Mouse (Mus musculus) kidney, embryonic 16.5 days (tissue): ENCODE measurements around the gene Vim. TPM values are rescaled to one million over a fixed set of nuclear protein-coding genes. Genes with fewer than 3 reads are reported as not detected.

Experiments
- ATAC-seq: fragments of 200-750 bp; cut with Nextera tagmentation; 2 replicates; pipeline ENCODE4 v1.8.0; 2017; ENCODE audit warnings: moderate TSS enrichment; ENCODE audit not compliant: low FRiP score, low TSS enrichment
- H3K27ac ChIP-seq: fragments of 300-500 bp; sonication (generic); 2 replicates; pipeline ENCODE4 v1.5.1; 2014; ENCODE audit warnings: low read length
- H3K27me3 ChIP-seq: fragments of 300-500 bp; sonication (generic); 2 replicates; pipeline ENCODE4 v1.6.1; 2014; ENCODE audit warnings: low read length, control low read depth, mixed read lengths; ENCODE audit not compliant: insufficient read depth
- H3K36me3 ChIP-seq: fragments of 300-500 bp; sonication (generic); 2 replicates; pipeline ENCODE4 v1.6.1; 2014; ENCODE audit warnings: low read length, control low read depth, mixed read lengths; ENCODE audit not compliant: insufficient read depth
- H3K4me1 ChIP-seq: fragments of 300-500 bp; sonication (generic); 2 replicates; pipeline ENCODE4 v1.6.1; 2014; ENCODE audit warnings: low read length, control low read depth, mixed read lengths; ENCODE audit not compliant: insufficient read depth
- H3K4me2 ChIP-seq: fragments of 300-500 bp; sonication (generic); replicated peaks from 2 replicates; pipeline ENCODE4 v1.6.1; 2014; ENCODE audit warnings: low read depth, low read length
- H3K4me3 ChIP-seq: fragments of 300-500 bp; sonication (generic); 2 replicates; pipeline ENCODE4 v1.5.1; 2014; ENCODE audit warnings: mild to moderate bottlenecking, low read length
- H3K9ac ChIP-seq: fragments of 300-500 bp; sonication (generic); replicated peaks from 2 replicates; pipeline ENCODE4 v1.6.1; 2014; ENCODE audit warnings: low read length
- H3K9me3 ChIP-seq: fragments of 300-500 bp; sonication (generic); 2 replicates; pipeline ENCODE4 v1.6.1; 2016; ENCODE audit warnings: low read length, control low read depth
- WGBS: fragments of 180-500 bp; shearing (Covaris S2); extraction: QIAGEN DNeasy Blood & Tissue Kit; methylation state at CpG from one replicate; pipeline ENCODE4 v1.1.7; 2014; 5-methylcytosine and 5-hydroxymethylcytosine counted together
- polyA plus RNA-seq: library from polyadenylated mRNA; unstranded; fragments of >200 nt; fragmentation: Nextera tagmentation; extraction: Ambion mirVana; gene quantifications from 2 replicates; pipeline ENCODE4 v1.2.1, GENCODE M21; 2015

Vim gene
- polyA plus RNA-seq = 489 and 497 TPM in 2 replicates

DNA sequence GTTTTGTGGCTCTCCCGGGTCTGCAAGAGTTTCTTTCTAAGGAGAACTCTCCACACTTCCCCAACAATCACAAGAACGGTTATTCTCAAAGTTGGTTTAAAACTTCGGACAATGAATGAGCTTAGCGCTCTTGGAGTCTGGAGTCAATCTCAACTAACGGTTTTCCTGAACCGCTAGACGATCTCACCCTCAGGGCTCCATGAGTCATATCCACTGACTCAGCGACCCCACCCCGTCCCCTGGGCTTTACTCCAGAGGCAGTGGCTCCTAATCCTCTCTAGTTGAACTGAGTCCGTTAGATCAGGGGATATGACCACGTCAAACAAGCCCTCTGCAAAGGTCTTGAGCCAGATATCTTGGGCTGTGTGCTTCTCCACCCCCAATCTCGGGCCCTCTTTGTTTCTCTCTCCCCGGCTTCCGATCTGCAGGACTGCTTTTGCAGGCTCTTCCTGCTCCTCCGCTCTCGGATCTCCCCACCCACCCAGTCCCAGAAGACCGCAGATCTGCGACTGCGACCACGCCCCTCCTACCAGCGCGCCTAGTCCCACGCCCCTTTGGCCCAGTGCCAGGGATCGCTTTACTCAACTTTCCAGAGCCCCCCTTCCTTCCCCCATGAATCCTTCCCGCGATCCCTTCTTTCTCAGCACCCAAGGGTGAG is at the start of gene Vim:
Gene Vim, plus strand, starts transcription at position 520 of the 658 bp plus-strand sequence.
- peak; percentile 95 for ATAC-seq

DNA sequence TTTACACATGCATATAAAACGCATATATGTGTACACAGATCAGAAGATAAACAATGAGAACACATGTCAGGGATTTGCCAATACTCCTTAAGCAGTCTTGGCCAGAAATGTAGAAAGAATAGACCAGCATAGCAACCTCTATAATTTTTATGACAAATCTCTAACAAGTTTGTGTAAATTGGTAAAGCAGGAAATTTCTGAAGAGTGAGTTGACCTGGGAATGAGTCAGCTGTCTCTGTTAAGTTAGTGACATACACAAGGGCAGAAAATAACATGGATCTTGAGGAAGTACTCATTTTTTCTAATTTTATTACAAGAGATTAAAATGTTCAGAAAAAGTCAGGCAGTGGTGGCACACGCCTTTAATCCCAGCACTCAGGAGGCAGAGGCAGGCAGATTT is 47.5 kb upstream of the Vim start:
- no peak overlapping the region for H3K27ac ChIP-seq
- no peaks in the 10 kb centered on the region for H3K4me1 ChIP-seq
- no peaks in the 10 kb centered on the region for H3K9me3 ChIP-seq
- WGBS = 85% methylated on average over 2 of the region's 2 CpGs
- H3K4me2 ChIP-seq = no peak overlapping the region
- H3K27me3 ChIP-seq = no peaks in the 10 kb centered on the region
- no peak overlapping the region for H3K9ac ChIP-seq
- no peak for ATAC-seq
- no peak overlapping the region for H3K4me3 ChIP-seq
- no peaks in the 10 kb centered on the region for H3K36me3 ChIP-seq

More for the DNA sequence above, at the start of gene Vim:
- H3K9me3 ChIP-seq = no peaks in the 10 kb centered on the region
- H3K4me3 ChIP-seq = peak within 1 kb of the TSS; percentile 77
- H3K4me1 ChIP-seq = peaks cover 20% of the 10 kb centered on the region
- H3K9ac ChIP-seq = peak within 1 kb of the TSS; percentile 85
- peak within 1 kb of the TSS; percentile 63 for H3K4me2 ChIP-seq
- 0 out of 2 replicates have a peak, but pooled peaks cover 3% of the 10 kb centered on the region for H3K27me3 ChIP-seq
- WGBS = under 1% methylated on average over 26 of the region's 26 CpGs
- peaks cover 11% of the 10 kb centered on the region for H3K36me3 ChIP-seq
- H3K27ac ChIP-seq = peak within 1 kb of the TSS; percentile 98

DNA sequence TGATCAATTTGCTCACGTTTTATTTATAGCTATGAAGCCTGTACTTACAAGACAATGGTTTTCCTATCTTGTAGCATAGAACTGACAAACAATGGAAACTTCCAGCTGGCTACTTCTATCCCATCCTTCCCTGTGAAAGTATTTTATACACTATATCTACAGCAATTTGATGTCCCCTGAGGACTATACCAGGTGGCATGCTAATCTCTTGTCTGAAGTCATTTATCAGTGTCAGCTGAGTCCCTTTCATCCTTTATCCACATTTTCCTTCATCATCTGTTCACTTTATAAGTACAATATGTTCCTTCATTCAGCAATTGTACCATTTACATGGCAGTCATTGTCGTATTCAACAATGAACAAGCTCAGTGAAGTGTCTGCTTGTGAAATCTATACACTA is 46.6 kb upstream of the Vim start:
- no peak for ATAC-seq
- no peaks in the 10 kb centered on the region for H3K9me3 ChIP-seq
- no peak overlapping the region for H3K4me3 ChIP-seq
- no peak overlapping the region for H3K27ac ChIP-seq
- H3K4me2 ChIP-seq = no peak overlapping the region
- H3K4me1 ChIP-seq = no peaks in the 10 kb centered on the region
- WGBS = 71% methylated on average over 2 of the region's 2 CpGs
- H3K36me3 ChIP-seq = no peaks in the 10 kb centered on the region
- no peaks in the 10 kb centered on the region for H3K27me3 ChIP-seq
- no peak overlapping the region for H3K9ac ChIP-seq

DNA sequence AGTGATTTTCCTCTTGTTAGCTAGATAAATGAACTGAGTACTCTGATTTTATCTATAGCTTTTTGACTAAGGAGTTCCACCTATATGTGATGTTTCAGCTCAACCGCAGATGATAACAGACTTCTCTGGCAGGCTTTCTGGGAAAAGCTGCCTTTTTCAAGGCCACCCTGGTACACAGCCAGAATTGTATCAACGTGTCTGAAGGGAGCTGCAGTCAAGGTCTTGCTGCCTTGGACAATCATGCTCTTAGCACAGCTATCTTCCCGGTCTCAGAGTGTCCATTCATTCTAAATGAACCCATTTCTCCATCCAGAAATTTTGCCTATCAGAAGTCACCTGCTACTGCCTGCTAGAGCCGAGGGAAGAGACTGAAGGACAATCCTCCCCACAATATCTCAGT is 46.2 kb upstream of the Vim start:
- Histone ChIP-seq H3K9ac (no peak overlapping the region), H3K36me3 (no peaks in the 10 kb centered on the region), H3K27ac (no peak overlapping the region), H3K9me3 (no peaks in the 10 kb centered on the region), H3K4me2 (no peak overlapping the region), H3K27me3 (no peaks in the 10 kb centered on the region), H3K4me1 (no peaks in the 10 kb centered on the region), H3K4me3 (no peak overlapping the region)
- WGBS = 75% methylated on average over 4 of the region's 4 CpGs
- no peak for ATAC-seq

DNA sequence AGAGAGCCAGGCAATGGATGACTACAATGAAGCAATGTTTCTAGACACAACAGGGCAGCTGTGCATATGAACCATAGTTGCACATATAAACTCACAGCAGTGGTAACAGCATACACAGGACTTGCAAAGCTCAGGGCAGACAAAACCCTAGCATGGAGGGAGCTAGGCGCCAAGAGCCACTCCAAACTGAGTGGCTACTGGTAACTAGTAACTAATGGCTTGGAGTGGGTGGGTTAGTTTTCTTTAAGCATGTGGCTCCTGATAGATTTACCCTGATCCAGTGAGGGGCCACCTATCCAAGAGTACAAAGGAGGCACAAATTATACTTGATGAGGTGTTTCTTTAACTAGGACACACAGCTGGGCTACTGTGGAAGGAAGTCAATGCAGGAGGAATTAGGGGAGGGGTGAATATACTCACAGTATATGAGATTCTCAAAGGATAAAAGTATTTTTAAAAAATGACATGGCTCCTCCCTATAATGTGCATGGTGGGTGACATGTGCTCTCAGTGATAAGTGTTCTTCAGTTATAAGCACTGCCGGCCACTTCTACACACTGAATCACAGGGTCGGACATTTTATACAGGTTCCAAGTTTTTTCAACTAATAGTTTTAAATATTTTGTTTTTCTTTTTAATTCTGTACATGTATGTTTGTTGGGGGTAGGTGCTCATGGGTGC is 44.3 kb upstream of the Vim start:
- Histone ChIP-seq H3K9ac (no peak overlapping the region), H3K4me3 (no peak overlapping the region), H3K27ac (no peak overlapping the region), H3K36me3 (no peaks in the 10 kb centered on the region), H3K9me3 (no peaks in the 10 kb centered on the region), H3K27me3 (no peaks in the 10 kb centered on the region), H3K4me2 (no peak overlapping the region), H3K4me1 (no peaks in the 10 kb centered on the region)
- no peak for ATAC-seq
- WGBS = 90% methylated on average over 3 of the region's 3 CpGs

DNA sequence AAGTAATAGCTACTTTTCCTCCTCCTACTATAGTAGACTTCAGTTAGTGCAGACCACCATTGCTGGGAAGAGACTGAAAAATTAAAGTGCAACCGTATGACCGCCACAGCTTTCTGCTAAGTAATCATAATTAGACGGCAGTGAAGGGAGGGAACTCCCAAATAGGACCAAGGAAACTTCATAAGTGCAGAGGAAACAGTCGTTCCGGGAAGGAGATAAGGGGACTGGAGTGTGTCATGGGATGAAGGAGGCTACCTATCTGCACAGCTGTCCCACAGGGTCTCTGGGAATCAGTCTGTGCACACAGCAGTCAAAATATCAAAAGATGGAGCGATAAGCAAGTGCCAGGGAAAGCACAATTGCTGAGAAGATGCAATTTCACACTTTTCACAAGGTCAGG is 43.1 kb upstream of the Vim start:
- Histone ChIP-seq H3K9ac (no peak overlapping the region), H3K9me3 (no peaks in the 10 kb centered on the region), H3K4me1 (0 out of 2 replicates have a peak, but pooled peaks cover 3% of the 10 kb centered on the region), H3K27me3 (no peaks in the 10 kb centered on the region), H3K36me3 (no peaks in the 10 kb centered on the region), H3K4me2 (no peak overlapping the region), H3K4me3 (no peak overlapping the region), H3K27ac (no peak overlapping the region)
- ATAC-seq = no peak
- 89% methylated on average over 6 of the region's 6 CpGs for WGBS

DNA sequence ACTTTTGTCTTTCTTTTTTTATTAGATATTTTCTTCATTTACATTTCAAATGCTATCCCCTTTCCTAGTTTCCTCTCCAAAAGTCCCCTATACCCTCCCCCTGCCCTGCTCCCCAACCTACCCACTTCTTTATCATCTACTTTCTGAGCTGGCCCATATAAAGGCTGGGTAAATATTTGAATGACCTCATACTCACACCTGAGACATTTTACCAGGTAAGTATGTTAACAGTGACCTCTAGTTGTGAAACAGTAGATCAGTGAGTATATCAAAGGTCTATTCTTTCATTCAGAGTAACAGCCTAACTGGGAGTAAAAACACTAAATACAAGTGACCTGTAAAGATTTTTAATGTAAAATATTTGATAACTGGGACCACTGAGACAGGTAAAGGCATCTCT is 37.0 kb upstream of the Vim start:
- H3K27ac ChIP-seq = no peak overlapping the region
- no peaks in the 10 kb centered on the region for H3K36me3 ChIP-seq
- no peak for ATAC-seq
- no peaks in the 10 kb centered on the region for H3K9me3 ChIP-seq
- no peak overlapping the region for H3K9ac ChIP-seq
- H3K4me2 ChIP-seq = no peak overlapping the region
- H3K27me3 ChIP-seq = no peaks in the 10 kb centered on the region
- H3K4me3 ChIP-seq = no peak overlapping the region
- H3K4me1 ChIP-seq = 0 out of 2 replicates have a peak, but pooled peaks cover 3% of the 10 kb centered on the region

DNA sequence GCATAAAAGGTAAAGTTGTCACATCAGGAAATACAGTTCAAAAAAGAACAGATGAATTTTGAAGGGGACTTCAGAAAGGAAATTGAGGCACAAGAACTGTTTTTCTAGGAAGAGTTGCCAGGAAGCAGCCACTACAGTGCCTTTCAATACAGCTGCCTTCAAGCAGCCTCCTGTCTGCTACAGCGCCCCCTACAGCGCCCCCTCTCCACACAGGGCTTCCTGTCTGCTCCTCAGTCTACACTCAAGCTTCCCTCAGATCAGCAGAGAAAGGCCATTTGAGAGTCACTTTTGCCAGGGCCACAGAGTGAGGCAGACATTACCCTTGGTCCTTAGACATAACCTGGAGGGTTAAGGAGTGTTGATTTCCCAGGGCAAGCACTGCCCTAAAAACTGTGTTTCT is 36.0 kb upstream of the Vim start:
- 23% methylated on average over 2 of the region's 2 CpGs for WGBS

GRCm38 (mm10) chr2:13538258-13538657 is 35.5 kb upstream of the Vim start:
- Histone ChIP-seq H3K27ac (no peak overlapping the region), H3K4me2 (no peak overlapping the region), H3K4me1 (peaks cover 5% of the 10 kb centered on the region; the same call in 1 of the 2 replicates), H3K36me3 (no peaks in the 10 kb centered on the region), H3K9me3 (no peaks in the 10 kb centered on the region), H3K27me3 (no peaks in the 10 kb centered on the region), H3K9ac (no peak overlapping the region), H3K4me3 (no peak overlapping the region)
- WGBS = 82% methylated on average over 2 of the region's 2 CpGs
- no peak for ATAC-seq

More for the DNA sequence above, 36.0 kb upstream of the Vim start:
- no peak overlapping the region for H3K4me2 ChIP-seq
- H3K4me1 ChIP-seq = 0 out of 2 replicates have a peak, but pooled peaks cover 3% of the 10 kb centered on the region
- no peak for ATAC-seq
- H3K36me3 ChIP-seq = no peaks in the 10 kb centered on the region
- H3K9me3 ChIP-seq = no peaks in the 10 kb centered on the region
- H3K9ac ChIP-seq = no peak overlapping the region
- H3K27ac ChIP-seq = no peak overlapping the region
- no peaks in the 10 kb centered on the region for H3K27me3 ChIP-seq
- no peak overlapping the region for H3K4me3 ChIP-seq

DNA sequence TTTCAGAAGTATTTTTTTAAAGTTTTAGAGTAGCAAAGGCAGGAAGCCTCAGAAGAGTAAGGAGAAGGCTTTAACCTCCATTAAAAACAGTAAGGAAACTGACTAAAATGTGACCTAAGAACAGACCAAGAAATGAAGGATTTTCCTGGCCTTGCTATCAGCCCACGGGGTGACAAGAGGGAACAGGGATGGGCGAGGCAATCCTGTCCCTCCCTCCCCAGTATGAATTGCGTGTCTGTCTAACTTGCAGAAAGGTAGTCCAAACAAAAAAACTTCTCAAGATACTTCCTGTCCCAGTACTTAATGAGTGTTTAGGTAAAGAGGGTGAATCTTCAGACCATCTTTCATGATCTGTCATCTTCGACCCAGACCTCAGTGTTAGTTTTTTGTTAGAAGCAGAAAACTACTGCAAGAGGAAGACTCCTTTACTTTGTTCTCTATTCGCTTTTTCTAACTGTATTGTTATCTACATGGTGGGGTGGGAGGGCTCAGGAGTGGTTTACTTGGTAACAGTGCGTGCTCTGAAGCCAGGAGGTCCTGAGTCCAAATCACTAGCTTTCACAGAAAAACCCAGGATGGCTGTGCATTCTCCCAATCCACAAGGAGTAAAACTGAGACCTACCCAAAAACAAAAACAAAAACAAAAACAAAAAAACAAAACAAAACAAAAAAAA is 34.9 kb upstream of the Vim start:
- Histone ChIP-seq H3K4me3 (no peak overlapping the region), H3K9me3 (no peaks in the 10 kb centered on the region), H3K27me3 (no peaks in the 10 kb centered on the region), H3K9ac (no peak overlapping the region), H3K36me3 (no peaks in the 10 kb centered on the region), H3K4me2 (no peak overlapping the region), H3K27ac (no peak overlapping the region), H3K4me1 (peaks cover 5% of the 10 kb centered on the region; the same call in 1 of the 2 replicates)
- no peak for ATAC-seq
- 74% methylated on average over 6 of the region's 6 CpGs for WGBS
